Mouse (Mus musculus) CH12.LX (cell line): Measurements from ENCODE around the gene Gm26602. TPM values are rescaled to one million over a fixed set of nuclear protein-coding genes. Genes with fewer than 3 reads are reported as not detected.

Source experiments
- DNase-seq: peaks from one replicate; pipeline ENCODE4 v3.0.0-alpha.2; 2013; ENCODE audit errors: extremely low read depth
- H3K27ac ChIP-seq: 2 replicates; pipeline ENCODE4 v1.5.1; 2012; ENCODE audit warnings: low read depth, mild to moderate bottlenecking, control low read depth, moderate library complexity; ENCODE audit not compliant: insufficient read depth
- H3K27me3 ChIP-seq: replicated peaks from 2 replicates; pipeline ENCODE3; 2012; ENCODE audit warnings: inconsistent platforms
- H3K36me3 ChIP-seq, 2 experiments: replicated peaks in 1 of 2; 2 replicates each; pipeline versions ENCODE3 to v1.6.1; 2012; ENCODE audit warnings: inconsistent platforms in 1 of 2, low read length in 1 of 2, mild to moderate bottlenecking in 1 of 2, mixed read lengths in 1 of 2, moderate library complexity in 1 of 2; ENCODE audit not compliant: control insufficient read depth in 1 of 2, insufficient read depth in 1 of 2
- H3K4me1 ChIP-seq, 2 experiments: 2 replicates each; pipeline ENCODE4 v1.6.1; 2012; ENCODE audit warnings: inconsistent platforms in 1 of 2, moderate library complexity in 1 of 2; ENCODE audit not compliant: insufficient read depth in 2 of 2, control insufficient read depth in 1 of 2
- H3K4me2 ChIP-seq: 2 replicates; pipeline ENCODE4 v1.6.1; 2012; ENCODE audit warnings: low read depth, mild to moderate bottlenecking, control low read depth; ENCODE audit not compliant: poor library complexity, insufficient read depth, severe bottlenecking
- H3K4me3 ChIP-seq, 3 experiments: fragments of 150-350 bp in 1 of 3; sonication (generic) in 1 of 3; replicated peaks in 1 of 3; 2 replicates each; pipeline versions ENCODE3 to v1.5.1; 2011 to 2012; ENCODE audit warnings: low read depth in 2 of 3, low read length in 2 of 3, mild to moderate bottlenecking in 2 of 3, moderate library complexity in 2 of 3, control low read depth in 1 of 3, improper control_type of control experiment in 1 of 3, inconsistent platforms in 1 of 3, mixed read lengths in 1 of 3; ENCODE audit not compliant: poor library complexity in 1 of 3
- H3K79me2 ChIP-seq: replicated peaks from 2 replicates; pipeline ENCODE4 v1.6.1; 2012; ENCODE audit warnings: mild to moderate bottlenecking, moderate library complexity; ENCODE audit not compliant: control insufficient read depth, poor library complexity, insufficient read depth, severe bottlenecking; ENCODE audit errors: extremely low read depth
- H3K9ac ChIP-seq: 2 replicates; pipeline ENCODE4 v1.6.1; 2012; ENCODE audit warnings: low read depth, mild to moderate bottlenecking, control low read depth, moderate library complexity; ENCODE audit not compliant: insufficient read depth
- H3K9me3 ChIP-seq: replicated peaks from 2 replicates; pipeline ENCODE3; 2012; ENCODE audit warnings: low read length, inconsistent platforms, mixed read lengths
- CHD2 ChIP-seq: IDR thresholded peaks from 2 replicates; pipeline ENCODE4 v1.6.1; 2011; ENCODE audit warnings: low read length, improper control_type of control experiment
- CTCF ChIP-seq, 2 experiments: IDR thresholded peaks in 1 of 2; conservative IDR thresholded peaks in 1 of 2; 2 replicates each; pipeline ENCODE4 v1.5.1; 2011 to 2012; ENCODE audit warnings: low read depth in 2 of 2, low read length in 2 of 2, improper control_type of control experiment in 1 of 2, inconsistent platforms in 1 of 2, mild to moderate bottlenecking in 1 of 2, moderate library complexity in 1 of 2
- E2F4 ChIP-seq: IDR thresholded peaks from 2 replicates; pipeline ENCODE4 v1.6.1; 2011; ENCODE audit warnings: low read depth, low read length, improper control_type of control experiment; ENCODE audit not compliant: insufficient replicate concordance
- ETS1 ChIP-seq: conservative IDR thresholded peaks from 2 replicates; pipeline ENCODE4 v1.6.1; 2012; ENCODE audit warnings: low read depth, mild to moderate bottlenecking, inconsistent platforms, low read length, improper control_type of control experiment, moderate library complexity
- IRF4 ChIP-seq: IDR thresholded peaks from 2 replicates; pipeline ENCODE4 v1.6.1; 2014; ENCODE audit warnings: low read depth, mild to moderate bottlenecking, inconsistent platforms, low read length, improper control_type of control experiment
- MEF2A ChIP-seq: IDR thresholded peaks from 2 replicates; pipeline ENCODE4 v1.6.1; 2014; ENCODE audit warnings: low read depth, mild to moderate bottlenecking, inconsistent platforms, low read length, improper control_type of control experiment, borderline replicate concordance
- MYC ChIP-seq: IDR thresholded peaks from 2 replicates; pipeline ENCODE4 v1.6.1; 2011; ENCODE audit warnings: low read depth, mild to moderate bottlenecking, improper control_type of control experiment, low read length
- NELFE ChIP-seq: IDR thresholded peaks from 2 replicates; pipeline ENCODE4 v1.6.1; 2011; ENCODE audit warnings: low read depth, low read length, improper control_type of control experiment
- POLR2A ChIP-seq: IDR thresholded peaks from 2 replicates; pipeline ENCODE4 v1.6.1; 2011; ENCODE audit warnings: low read depth, mild to moderate bottlenecking, improper control_type of control experiment, low read length
- POLR2AphosphoS2 ChIP-seq: IDR thresholded peaks from 2 replicates; pipeline ENCODE4 v1.6.1; 2011; ENCODE audit warnings: low read depth, low read length, improper control_type of control experiment
- SIN3A ChIP-seq: IDR thresholded peaks from 2 replicates; pipeline ENCODE4 v1.6.1; 2012; ENCODE audit warnings: low read length, improper control_type of control experiment, inconsistent platforms
- SMC3 ChIP-seq: IDR thresholded peaks from 2 replicates; pipeline ENCODE4 v1.6.1; 2011; ENCODE audit warnings: low read depth, low read length, improper control_type of control experiment
- TCF12 ChIP-seq: IDR thresholded peaks from 2 replicates; pipeline ENCODE4 v1.6.1; 2014; ENCODE audit warnings: low read depth, mild to moderate bottlenecking, inconsistent platforms, low read length, improper control_type of control experiment
- UBTF ChIP-seq: IDR thresholded peaks from 2 replicates; pipeline ENCODE4 v1.6.1; 2012; ENCODE audit warnings: low read depth, mild to moderate bottlenecking, inconsistent platforms, low read length, improper control_type of control experiment, moderate library complexity
- USF1 ChIP-seq: IDR thresholded peaks from 2 replicates; pipeline ENCODE4 v1.6.1; 2014; ENCODE audit warnings: low read depth, mild to moderate bottlenecking, inconsistent platforms, low read length, improper control_type of control experiment
- ZC3H11A ChIP-seq: IDR thresholded peaks from 2 replicates; pipeline ENCODE4 v1.6.1; 2012; ENCODE audit warnings: low read depth, mild to moderate bottlenecking, inconsistent platforms, low read length, improper control_type of control experiment
- dilution Hi-C: fragments of 300-500 bp; cut with MboI; formaldehyde crosslinking; loops from 2 replicates; pipeline ENCODE4 v1.14.3; 2020; ENCODE audit warnings: low sequenced_read_pairs; ENCODE audit not compliant: extremely low pct_unique_long_range_greater_than_20kb, extremely low pct_ligation_motif_present
- in situ Hi-C: fragments of 300-500 bp; cut with MboI; formaldehyde crosslinking; loops from 3 replicates; pipeline ENCODE4 v1.14.3; 2019; ENCODE audit warnings: low sequenced_read_pairs, low pct_ligation_motif_present, low pct_unique_long_range_greater_than_20kb, mixed read lengths
- polyA plus RNA-seq: library from polyadenylated mRNA; unstranded; fragments of >175 nt; gene quantifications from 2 replicates; pipeline ENCODE4 v1.2.1, GENCODE M21; 2012; ENCODE audit warnings: low read depth; ENCODE audit not compliant: insufficient read length
- total RNA-seq, 2 experiments: library from RNA; depleted of rRNA; stranded (reverse); fragments of 300-350 nt in 1 of 2; fragments of >200 nt in 1 of 2; gene quantifications; 2 replicates each; pipeline ENCODE4 v1.2.3; 2012 to 2014

Gm26602 gene
- total and polyA plus RNA-seq, 3 experiments: 8.1 TPM; not detected in 2

DNA sequence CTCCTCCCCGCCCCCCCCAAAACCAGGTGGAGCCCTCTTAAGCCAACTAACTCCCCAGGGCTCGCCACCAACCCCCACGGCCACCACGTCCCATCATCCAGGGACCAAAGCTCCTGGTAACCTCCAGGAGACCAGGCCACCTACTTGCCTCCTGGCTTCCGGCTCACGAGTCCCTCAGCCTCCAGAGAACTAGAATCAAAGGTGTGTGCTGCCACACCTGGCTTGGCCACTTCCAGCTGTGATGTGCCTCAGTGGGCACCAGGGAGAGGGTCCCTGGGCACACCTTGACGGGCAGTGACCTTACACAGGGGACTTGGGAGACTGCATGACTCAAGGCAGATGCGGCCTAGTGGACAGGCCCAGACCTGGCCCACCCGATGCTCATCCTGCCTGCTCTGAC, 45.0 kb downstream of the Gm26602 start:
- H3K27ac ChIP-seq: peak overlapping the region; percentile 53

DNA sequence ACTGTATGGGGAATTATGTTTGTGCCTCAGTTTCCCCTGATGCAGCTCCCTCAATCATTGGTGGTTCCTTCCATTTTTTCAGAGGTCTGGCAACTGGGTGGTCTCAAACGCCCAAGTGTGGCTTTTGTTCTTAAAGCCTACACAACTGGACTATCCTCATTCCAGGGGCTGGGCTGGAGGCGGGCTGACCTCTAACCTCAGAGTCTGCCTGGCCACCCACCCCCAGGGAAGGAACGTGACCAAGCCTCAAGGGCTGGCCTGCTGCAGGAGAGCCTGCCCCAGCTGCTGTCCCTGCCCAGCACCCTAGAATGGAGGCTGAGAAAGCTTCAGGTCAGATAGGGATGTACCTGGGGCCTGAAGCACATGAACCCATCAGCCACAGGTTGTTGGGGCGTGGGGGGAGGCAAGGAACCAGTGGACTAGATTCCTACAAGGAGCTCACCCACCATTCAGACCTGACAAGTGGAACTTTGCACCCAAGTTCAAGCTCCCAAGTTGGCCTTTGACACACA, 46.0 kb downstream of the Gm26602 start:
- Histone ChIP-seq H3K27ac (no peak overlapping the region), H3K4me2 (no peak overlapping the region), H3K9me3 (no peaks in the 10 kb centered on the region), H3K27me3 (no peaks in the 10 kb centered on the region), H3K9ac (no peak overlapping the region), H3K4me3 (no peak overlapping the region), H3K36me3 (peaks cover 16 to 34% of the 10 kb centered on the region in 2 experiments), H3K4me1 (peaks cover 29 to 61% of the 10 kb centered on the region in 2 experiments), H3K79me2 (peaks cover 17% of the 10 kb centered on the region)
- dilution Hi-C loops (no loop called here), in situ Hi-C loops (no loop called here)
- no peak for DNase-seq
- TF ChIP-seq MYC (no peak), ZC3H11A (no peak), TCF12 (no peak), CHD2 (no peak), MEF2A (no peak), POLR2AphosphoS2 (no peak; the same call in 1 of the 2 replicates), NELFE (no peak), E2F4 (no peak), POLR2A (no peak; the same call in 1 of the 2 replicates), SIN3A (no peak), ETS1 (no peak), CTCF (conservative IDR thresholded peaks at IDR 0.05 in 1 of 2, IDR thresholded peaks at IDR 0.05 in 1 of 2; ENCODE audit: low read depth in 2 of 2, low read length in 2 of 2) (no peak), SMC3 (no peak), USF1 (no peak), IRF4 (no peak), UBTF (no peak)

More for the DNA sequence above, 45.0 kb downstream of the Gm26602 start:
- TF ChIP-seq IRF4: no peak
- peak; percentile 5; the same call in 1 of the 2 replicates for TF ChIP-seq POLR2AphosphoS2
- in situ Hi-C loops: no loop called here
- Histone ChIP-seq H3K27me3 (no peaks in the 10 kb centered on the region), H3K9ac (no peak overlapping the region), H3K9me3 (no peaks in the 10 kb centered on the region), H3K4me2 (no peak overlapping the region), H3K4me1 (peaks cover 23 to 52% of the 10 kb centered on the region in 2 experiments), H3K79me2 (peaks cover 7% of the 10 kb centered on the region), H3K4me3 (no peak overlapping the region), H3K36me3 (peaks cover 23 to 36% of the 10 kb centered on the region in 2 experiments)
- dilution Hi-C loops: no loop called here
- DNase-seq: no peak
